In genomic region chr9:51441773-51442381, GRCm38 (mm10) we compare ENCODE assay signal across 10 mouse cellular contexts.
A peak's percentile ranks its signal among the peaks of the same experiment; 100 is the strongest.
DNase-seq lines count a peak whose midpoint lies in the region; ATAC-seq lines count a peak whose summit lies in the region.
"Had no signal": no experiment of that assay in that cellular context is flagged by ENCODE, and none has a peak within 500 bp of the region (broad histone marks: within the 10 kb centered on the region; RNA-seq: fewer than 3 reads in every experiment).

No protein-coding gene starts in this region.

- WGBS in kidney, embryonic 14.5 days: 27% methylated on average over 5 of the region's 5 CpGs

- H3K27ac ChIP-seq in kidney, embryonic 14.5 days (ENCODE audit: low read depth, low read length): no peak overlapping the region
- H3K27ac ChIP-seq: stomach, embryonic 15.5 days had no signal

- peaks cover 4% of the 10 kb centered on the region; the same call in 1 of the 2 replicates for H3K9me3 ChIP-seq in kidney, embryonic 14.5 days (ENCODE audit: control insufficient read depth, low read length)
- H3K9me3 ChIP-seq: stomach, embryonic 15.5 days had no signal

- intact Hi-C loops in heart, postnatal 25 days (cut with DNase I): no loop called here

- H3K4me3 ChIP-seq in kidney, embryonic 14.5 days (ENCODE audit: low read length): no peak overlapping the region
- H3K4me3 ChIP-seq: stomach, embryonic 15.5 days had no signal

- no peak overlapping the region for H3K9ac ChIP-seq in kidney, embryonic 14.5 days (ENCODE audit: low read depth, low read length)
- H3K9ac ChIP-seq: stomach, embryonic 15.5 days had no signal

- peak; percentile 61; the same call in 1 of the 2 replicates for ATAC-seq in kidney, embryonic 14.5 days (ENCODE audit: low FRiP score, low TSS enrichment)
- ATAC-seq: intestine, embryonic 16.5 days had no signal

- H3K4me2 ChIP-seq in kidney, embryonic 14.5 days (replicated peaks; ENCODE audit: low read depth, low read length): no peak overlapping the region
- H3K4me2 ChIP-seq: stomach, embryonic 15.5 days had no signal

- H3K4me1 ChIP-seq in kidney, embryonic 14.5 days (ENCODE audit: control insufficient read depth, insufficient read depth, low read length): peaks cover 3% of the 10 kb centered on the region; the same call in 1 of the 2 replicates
- H3K4me1 ChIP-seq: stomach, embryonic 15.5 days had no signal

- no peak for DNase-seq in kidney, adult 9 months
- peak; percentile 67 to 85 for DNase-seq in frontal cortex, postnatal 36 days (ENCODE audit: low spot score in 2 of 2)
- DNase-seq in left cerebral cortex, adult 11 months (ENCODE audit: low spot score): peak; percentile 68
- peak; percentile 46 for DNase-seq in retina, embryonic 14.5 days (ENCODE audit: low spot score)
- no peak for DNase-seq in cerebellum, postnatal 25 days
- no peak for DNase-seq in heart, postnatal 25 days (ENCODE audit: low spot score)
- no peak for DNase-seq in T-cell, adult 2 months (ENCODE audit: low spot score)

- no peaks in the 10 kb centered on the region for H3K27me3 ChIP-seq in kidney, embryonic 14.5 days (ENCODE audit: control insufficient read depth, insufficient read depth, low read length)
- H3K27me3 ChIP-seq: stomach, embryonic 15.5 days had no signal

- no peaks in the 10 kb centered on the region for H3K36me3 ChIP-seq in kidney, embryonic 14.5 days (ENCODE audit: control insufficient read depth, insufficient read depth, low read length)
- H3K36me3 ChIP-seq: stomach, embryonic 15.5 days had no signal

Comparison
In these comparisons a context has a peak if more than half of its experiments do, and no peak if none do; other contexts are left out.
1. DNase-seq: peak in frontal cortex, postnatal 36 days (2 of 2), left cerebral cortex, adult 11 months (single experiment) and retina, embryonic 14.5 days (single experiment); none in kidney, adult 9 months (single experiment), cerebellum, postnatal 25 days (0 of 2), heart, postnatal 25 days (single experiment) and T-cell, adult 2 months (single experiment).